Mouse (Mus musculus): ENCODE results near the gene Cacna2d3. TPM values are rescaled to one million over a fixed set of nuclear protein-coding genes. Genes with fewer than 3 reads are reported as not detected.

Gene Cacna2d3
- polyA plus RNA-seq, 1 experiment from 2014 or later = not detected

GRCm38 (mm10) chr14:29442476-29442875 lies 279.2 kb downstream of the Cacna2d3 start:
- Histone ChIP-seq H3K4me1 (ENCODE audit: insufficient read depth) (no peaks in the 10 kb centered on the region), H3K36me3 (replicated peaks; ENCODE audit: insufficient read depth, low read length) (no peaks in the 10 kb centered on the region), H3K27me3 (ENCODE audit: insufficient read depth, low read length) (no peaks in the 10 kb centered on the region), H3K9me3 (ENCODE audit: low read length) (no peaks in the 10 kb centered on the region), H3K4me2 (ENCODE audit: low read depth, low read length) (no peak overlapping the region), H3K4me3 (ENCODE audit: low read depth, low read length) (no peak overlapping the region), H3K27ac (ENCODE audit: low read depth) (no peak overlapping the region), H3K9ac (replicated peaks) (no peak overlapping the region)
- TF ChIP-seq EP300 (IDR thresholded peaks at IDR 0.05; ENCODE audit: low read depth) (no peak), CTCF (IDR thresholded peaks at IDR 0.05; ENCODE audit: low read depth) (no peak)
- no peak for DNase-seq
- WGBS (ENCODE audit: insufficient replicate concordance) = 61% methylated on average over 4 of the region's 4 CpGs
- ATAC-seq = no peak

- no peak for DNase-seq
- Histone ChIP-seq H3K36me3 (replicated peaks; ENCODE audit: insufficient read depth, low read length) (no peaks in the 10 kb centered on the region), H3K27me3 (ENCODE audit: insufficient read depth, low read length) (no peaks in the 10 kb centered on the region), H3K4me2 (ENCODE audit: low read depth, low read length) (no peak overlapping the region), H3K27ac (ENCODE audit: low read depth) (no peak overlapping the region), H3K9me3 (ENCODE audit: low read length) (no peaks in the 10 kb centered on the region), H3K4me3 (ENCODE audit: low read depth, low read length) (no peak overlapping the region), H3K4me1 (ENCODE audit: insufficient read depth) (no peaks in the 10 kb centered on the region), H3K9ac (replicated peaks) (no peak overlapping the region)
- TF ChIP-seq EP300 (IDR thresholded peaks at IDR 0.05; ENCODE audit: low read depth) (no peak), CTCF (IDR thresholded peaks at IDR 0.05; ENCODE audit: low read depth) (no peak)
- WGBS (ENCODE audit: insufficient replicate concordance) = 49% methylated on average over 7 of the region's 7 CpGs
- ATAC-seq = no peak
Observed at GRCm38 (mm10) chr14:29438666-29439065, 283.0 kb downstream of the Cacna2d3 start.

- DNase-seq (no peak), ATAC-seq (no peak)
- no peak overlapping the region for H3K9ac ChIP-seq (replicated peaks)
- H3K27ac ChIP-seq (ENCODE audit: low read depth) = no peak overlapping the region
- no peaks in the 10 kb centered on the region for H3K9me3 ChIP-seq (ENCODE audit: low read length)
- TF ChIP-seq EP300 (IDR thresholded peaks at IDR 0.05; ENCODE audit: low read depth) = no peak
- TF ChIP-seq CTCF (IDR thresholded peaks at IDR 0.05; ENCODE audit: low read depth) = no peak
- WGBS (ENCODE audit: insufficient replicate concordance) = 57% methylated on average over 3 of the region's 3 CpGs
- no peaks in the 10 kb centered on the region for H3K27me3 ChIP-seq (ENCODE audit: insufficient read depth, low read length)
- no peak overlapping the region for H3K4me2 ChIP-seq (ENCODE audit: low read depth, low read length)
- no peaks in the 10 kb centered on the region for H3K4me1 ChIP-seq (ENCODE audit: insufficient read depth)
- no peak overlapping the region for H3K4me3 ChIP-seq (ENCODE audit: low read depth, low read length)
- no peaks in the 10 kb centered on the region for H3K36me3 ChIP-seq (replicated peaks; ENCODE audit: insufficient read depth, low read length)
Observed at GRCm38 (mm10) chr14:29438251-29438650, 283.4 kb downstream of the Cacna2d3 start.

GRCm38 (mm10) chr14:29435203-29435602 lies 286.5 kb downstream of the Cacna2d3 start:
- no peak overlapping the region for H3K9ac ChIP-seq (replicated peaks)
- no peaks in the 10 kb centered on the region for H3K27me3 ChIP-seq (ENCODE audit: insufficient read depth, low read length)
- H3K4me2 ChIP-seq (ENCODE audit: low read depth, low read length) = no peak overlapping the region
- ATAC-seq = no peak
- DNase-seq = no peak
- no peak overlapping the region for H3K27ac ChIP-seq (ENCODE audit: low read depth)
- TF ChIP-seq EP300 (IDR thresholded peaks at IDR 0.05; ENCODE audit: low read depth) (no peak), CTCF (IDR thresholded peaks at IDR 0.05; ENCODE audit: low read depth) (no peak)
- no peaks in the 10 kb centered on the region for H3K36me3 ChIP-seq (replicated peaks; ENCODE audit: insufficient read depth, low read length)
- no peaks in the 10 kb centered on the region for H3K4me1 ChIP-seq (ENCODE audit: insufficient read depth)
- H3K9me3 ChIP-seq (ENCODE audit: low read length) = no peaks in the 10 kb centered on the region
- no peak overlapping the region for H3K4me3 ChIP-seq (ENCODE audit: low read depth, low read length)

- TF ChIP-seq CTCF (IDR thresholded peaks at IDR 0.05; ENCODE audit: low read depth) (no peak), EP300 (IDR thresholded peaks at IDR 0.05; ENCODE audit: low read depth) (no peak)
- Histone ChIP-seq H3K4me2 (ENCODE audit: low read depth, low read length) (no peak overlapping the region), H3K27ac (ENCODE audit: low read depth) (no peak overlapping the region), H3K36me3 (replicated peaks; ENCODE audit: insufficient read depth, low read length) (no peaks in the 10 kb centered on the region), H3K9ac (replicated peaks) (no peak overlapping the region), H3K27me3 (ENCODE audit: insufficient read depth, low read length) (no peaks in the 10 kb centered on the region), H3K9me3 (ENCODE audit: low read length) (no peaks in the 10 kb centered on the region), H3K4me3 (ENCODE audit: low read depth, low read length) (no peak overlapping the region), H3K4me1 (ENCODE audit: insufficient read depth) (no peaks in the 10 kb centered on the region)
- ATAC-seq = no peak
- WGBS (ENCODE audit: insufficient replicate concordance) = 66% methylated on average over 3 of the region's 3 CpGs
- DNase-seq = no peak
Observed at GRCm38 (mm10) chr14:29433716-29434115, 287.9 kb downstream of the Cacna2d3 start.

GRCm38 (mm10) chr14:29433076-29433714 lies 288.5 kb downstream of the Cacna2d3 start:
- Histone ChIP-seq H3K27me3 (ENCODE audit: insufficient read depth, low read length) (no peaks in the 10 kb centered on the region), H3K4me1 (ENCODE audit: insufficient read depth) (no peaks in the 10 kb centered on the region), H3K4me3 (ENCODE audit: low read depth, low read length) (no peak overlapping the region), H3K9ac (replicated peaks) (no peak overlapping the region), H3K36me3 (replicated peaks; ENCODE audit: insufficient read depth, low read length) (no peaks in the 10 kb centered on the region), H3K9me3 (ENCODE audit: low read length) (no peaks in the 10 kb centered on the region), H3K4me2 (ENCODE audit: low read depth, low read length) (no peak overlapping the region), H3K27ac (ENCODE audit: low read depth) (no peak overlapping the region)
- ATAC-seq (no peak), DNase-seq (no peak)
- WGBS (ENCODE audit: insufficient replicate concordance) = 55% methylated on average over 5 of the region's 5 CpGs
- TF ChIP-seq EP300 (IDR thresholded peaks at IDR 0.05; ENCODE audit: low read depth) (no peak), CTCF (IDR thresholded peaks at IDR 0.05; ENCODE audit: low read depth) (no peak)

- no peak for DNase-seq
- Histone ChIP-seq H3K4me2 (ENCODE audit: low read depth, low read length) (no peak overlapping the region), H3K9me3 (ENCODE audit: low read length) (no peaks in the 10 kb centered on the region), H3K4me1 (ENCODE audit: insufficient read depth) (no peaks in the 10 kb centered on the region), H3K27me3 (ENCODE audit: insufficient read depth, low read length) (no peaks in the 10 kb centered on the region), H3K27ac (ENCODE audit: low read depth) (no peak overlapping the region), H3K36me3 (replicated peaks; ENCODE audit: insufficient read depth, low read length) (no peaks in the 10 kb centered on the region), H3K4me3 (ENCODE audit: low read depth, low read length) (no peak overlapping the region), H3K9ac (replicated peaks) (no peak overlapping the region)
- TF ChIP-seq EP300 (IDR thresholded peaks at IDR 0.05; ENCODE audit: low read depth) (no peak), CTCF (IDR thresholded peaks at IDR 0.05; ENCODE audit: low read depth) (no peak)
- 76% methylated on average over 2 of the region's 2 CpGs for WGBS (ENCODE audit: insufficient replicate concordance)
- ATAC-seq = no peak
Observed at GRCm38 (mm10) chr14:29429788-29430187, 291.9 kb downstream of the Cacna2d3 start.

Measured in liver, postnatal 0 days (tissue).